Comparison of ENCODE assay signal across 18 mouse cellular contexts in the genomic region with DNA sequence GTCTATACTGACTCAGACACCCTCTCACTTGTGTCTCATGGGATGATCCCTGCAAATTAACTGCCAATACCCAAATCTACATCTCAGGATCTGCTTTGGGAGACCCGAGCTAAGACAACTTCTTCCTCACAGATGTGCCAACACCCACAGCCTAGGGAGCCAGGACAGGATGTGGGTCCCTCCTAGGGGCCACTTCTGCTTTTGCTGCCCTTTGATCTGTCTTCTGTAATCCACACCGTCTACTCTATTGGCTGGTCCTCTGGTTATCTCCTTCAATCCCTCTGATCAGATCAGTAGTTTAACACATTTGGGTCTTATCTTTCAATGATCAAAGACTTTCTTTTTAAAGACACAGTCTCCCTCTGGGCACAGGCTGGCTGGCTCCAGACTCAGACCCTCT. TPM values are rescaled to one million over a fixed set of nuclear protein-coding genes. Genes with fewer than 3 reads are reported as not detected.
DNase-seq lines count a peak whose midpoint lies in the region; ATAC-seq and TF ChIP-seq lines count a peak whose summit lies in the region.
"Had no signal": no experiment of that assay in that cellular context is flagged by ENCODE, and none has a peak within 500 bp of the region (broad histone marks: within the 10 kb centered on the region; RNA-seq: fewer than 3 reads in every experiment).

No protein-coding gene starts in this region.

- H3K79me2 ChIP-seq in C2C12 (ENCODE audit: control insufficient read depth, insufficient read depth): peaks cover 6% of the 10 kb centered on the region

- peak; percentile 66 for ATAC-seq in neutrophil, adult 5-6 weeks (ENCODE audit: extremely low read depth, insufficient number of reproducible peaks, low FRiP score, poor library complexity, severe bottlenecking)
- ATAC-seq: forebrain, embryonic 15.5 days; hindbrain, embryonic 16.5 days; midbrain, embryonic 15.5 days had no signal

- peaks cover 34% of the 10 kb centered on the region for H3K4me1 ChIP-seq in heart, embryonic 10.5 days

- TF ChIP-seq CTCF in C2C12 (IDR thresholded peaks at IDR 0.05; ENCODE audit: control insufficient read depth, insufficient read depth, insufficient read length): no peak

- no peak overlapping the region for H3K4me3 ChIP-seq in heart, embryonic 10.5 days
- H3K4me3 ChIP-seq in C2C12 (ENCODE audit: insufficient read depth, poor library complexity, severe bottlenecking): no peak overlapping the region
- H3K4me3 ChIP-seq: embryonic facial prominence, embryonic 15.5 days; forebrain, embryonic 15.5 days; lung, embryonic 15.5 days; midbrain, embryonic 15.5 days; neural tube, embryonic 15.5 days; stomach, embryonic 15.5 days had no signal

- DNase-seq in heart, embryonic 10.5 days (ENCODE audit: low spot score): no peak
- no peak for DNase-seq in heart, postnatal 25 days (ENCODE audit: low spot score)
- DNase-seq in induced T-regulatory cell, adult 2 months (ENCODE audit: low read depth): peak; percentile 66
- no peak for DNase-seq in cerebellum, postnatal 14 days
- DNase-seq in embryo, embryonic 9.5 days (ENCODE audit: extremely low spot score): no peak
- no peak for DNase-seq in left cerebral cortex, postnatal 10 days (ENCODE audit: extremely low spot score in 1 of 2, low spot score in 2 of 2)
- DNase-seq: cerebellum, postnatal 25 days; gastrocnemius, postnatal 14 days had no signal

- H3ac ChIP-seq in C2C12 (ENCODE audit: control insufficient read depth, insufficient read length, low read depth): peak overlapping the region; percentile 30

- no peaks in the 10 kb centered on the region for H3K79me3 ChIP-seq in C2C12 (ENCODE audit: low read depth)

- no peaks in the 10 kb centered on the region for H3K9me3 ChIP-seq in heart, embryonic 10.5 days
- H3K9me3 ChIP-seq: embryonic facial prominence, embryonic 15.5 days; forebrain, embryonic 15.5 days; lung, embryonic 15.5 days; midbrain, embryonic 15.5 days; neural tube, embryonic 15.5 days; stomach, embryonic 15.5 days had no signal

- WGBS in heart, embryonic 10.5 days: 15% methylated on average over 2 of the region's 2 CpGs

- H3K36me3 ChIP-seq in heart, embryonic 10.5 days: no peaks in the 10 kb centered on the region
- no peaks in the 10 kb centered on the region for H3K36me3 ChIP-seq in C2C12 (ENCODE audit: control insufficient read depth, insufficient read depth)
- H3K36me3 ChIP-seq: embryonic facial prominence, embryonic 15.5 days; forebrain, embryonic 15.5 days; lung, embryonic 15.5 days; midbrain, embryonic 15.5 days; neural tube, embryonic 15.5 days; stomach, embryonic 15.5 days had no signal

- no peaks in the 10 kb centered on the region for H3K27me3 ChIP-seq in heart, embryonic 10.5 days (ENCODE audit: insufficient read depth, poor library complexity, severe bottlenecking)
- H3K27me3 ChIP-seq in C2C12 (ENCODE audit: control insufficient read depth, insufficient read depth, insufficient read length): no peaks in the 10 kb centered on the region
- H3K27me3 ChIP-seq: embryonic facial prominence, embryonic 15.5 days; forebrain, embryonic 15.5 days; lung, embryonic 15.5 days; midbrain, embryonic 15.5 days; neural tube, embryonic 15.5 days; stomach, embryonic 15.5 days had no signal

- 0 out of 2 replicates have a peak overlapping the region, but pooled peaks have one; percentile 6 for H3K27ac ChIP-seq in heart, embryonic 10.5 days
- H3K27ac ChIP-seq: embryonic facial prominence, embryonic 15.5 days; forebrain, embryonic 15.5 days; kidney, postnatal 0 days; lung, embryonic 15.5 days; midbrain, embryonic 15.5 days; neural tube, embryonic 15.5 days; stomach, embryonic 15.5 days had no signal

- intact Hi-C loops in heart, postnatal 25 days (cut with DNase I): loop anchor here (5.0 kb wide), 2 partner anchors 73 to 208 kb away; no protein-coding TSS in a partner anchor
- intact Hi-C loops in left cerebral cortex, postnatal 10 days (cut with DNase I): no loop called here

TF ChIP-seq in C2C12, 6 proteins besides CTCF, POLR2A, EP300 and RAD21:
- TF ChIP-seq MAX (IDR thresholded peaks at IDR 0.05) (no peak), CEBPB (IDR thresholded peaks at IDR 0.05; ENCODE audit: low read depth) (no peak), USF1 (IDR thresholded peaks at IDR 0.05; ENCODE audit: low read depth) (no peak), MYOD1 (IDR thresholded peaks at IDR 0.05; ENCODE audit: control insufficient read depth, insufficient read length, low read depth) (no peak), FOSL1 (IDR thresholded peaks at IDR 0.05; ENCODE audit: insufficient read depth, low read length, poor library complexity, severe bottlenecking) (no peak), MYOG (IDR thresholded peaks at IDR 0.05; ENCODE audit: control insufficient read depth, extremely low read depth, insufficient read length) (no peak)

RNA-seq across cellular contexts. Expression of a gene that starts 5.2 kb away (rescaled TPM):
- polyA plus RNA-seq in heart, embryonic 10.5 days (2016; fragmentation: Nextera tagmentation; extraction: Ambion mirVana): 19.0 and 24.7 TPM in 2 replicates
- 100 to 1,000 TPM; 155 to 174 TPM for total RNA-seq in heart, postnatal 25 days (2021)
- 141 TPM for polyA plus RNA-seq in C2C12 (2012; fragmentation: generic; extraction: Trizol)
- 226 and 236 TPM in 2 replicates for total RNA-seq in neutrophil, adult 5-6 weeks (2017)
- 100 to 1,000 TPM; 181 to 198 TPM for total RNA-seq in left cerebral cortex, postnatal 10 days (2021)
